Mouse (Mus musculus) bone marrow macrophage, adult 2 months (primary cell): ENCODE data around the gene Cd40.

Experiments
- CTCF ChIP-seq: IDR thresholded peaks from 2 replicates; pipeline ENCODE4 v1.5.1; 2012; ENCODE audit warnings: low read depth, mild to moderate bottlenecking, low read length, moderate library complexity
- POLR2A ChIP-seq: IDR thresholded peaks from 2 replicates; pipeline ENCODE4 v1.6.1; 2012; ENCODE audit warnings: mild to moderate bottlenecking, low read depth, low read length, borderline replicate concordance

GRCm38 (mm10) chr2:165086634-165087033, 31.2 kb downstream of the Cd40 start:
- TF ChIP-seq CTCF (no peak), POLR2A (no peak)
